Mouse (Mus musculus) mesoderm, embryonic 11.5 days (tissue): Measurements from ENCODE around the gene Fam84b.
"Not testable (repeated sequence)": the region's sequence is repeated elsewhere in the genome, so short reads cannot be mapped to it uniquely, and the experiment has no call there.

Experiments
- DNase-seq: peaks from one replicate; pipeline ENCODE4 v3.0.0-alpha.2; 2012; ENCODE audit warnings: low read depth, low spot score

Gene Fam84b

GRCm38 (mm10) chr15:60853231-60853999, at the start of gene Fam84b:
TSS of gene Fam84b (minus strand) at chr15:60853778.
- peak; percentile 53 for DNase-seq

DNA sequence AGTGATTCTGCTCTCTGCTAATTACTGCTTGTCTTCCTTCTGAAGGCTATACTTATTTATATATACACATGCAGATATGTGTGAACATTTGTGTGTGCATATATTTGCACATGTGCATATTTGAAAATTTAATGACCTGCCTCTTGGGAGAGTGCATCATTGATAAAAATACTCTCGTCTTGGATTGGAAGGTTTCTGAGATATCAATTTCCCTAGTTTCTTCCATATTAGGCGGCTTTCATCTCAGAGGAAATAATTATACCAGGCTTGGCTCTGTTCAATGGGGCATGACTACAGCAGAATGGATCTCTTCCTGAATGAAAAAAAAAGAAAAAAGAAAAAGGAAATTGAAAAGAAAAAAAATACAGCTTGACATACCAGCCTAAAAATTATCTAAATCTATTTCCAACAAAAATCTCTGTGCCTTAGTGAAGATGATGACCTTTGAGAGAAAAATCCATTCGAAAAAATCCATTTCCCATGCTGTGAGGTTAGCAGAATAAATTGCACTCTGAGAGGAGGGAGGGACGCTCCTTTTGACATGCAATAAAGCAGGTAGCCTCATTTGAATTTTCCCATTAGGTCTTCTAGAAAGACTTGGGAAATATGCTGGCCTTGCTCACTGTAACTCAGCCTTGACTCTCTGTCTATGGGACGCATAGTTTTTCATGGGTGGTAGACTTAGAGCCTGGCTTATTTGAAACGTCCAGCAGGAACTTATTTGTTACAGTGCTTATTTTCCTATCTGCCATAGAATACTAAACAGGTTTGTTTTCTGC, 44.8 kb upstream of the Fam84b start:
- DNase-seq, result no peak

- DNase-seq, result no peak
Measured at GRCm38 (mm10) chr15:60896040-60896439, 42.5 kb upstream of the Fam84b start.

GRCm38 (mm10) chr15:60892976-60893463, 39.4 kb upstream of the Fam84b start:
- DNase-seq, result no peak

- no peak for DNase-seq
Measured at GRCm38 (mm10) chr15:60888724-60889123, 35.1 kb upstream of the Fam84b start.

DNA sequence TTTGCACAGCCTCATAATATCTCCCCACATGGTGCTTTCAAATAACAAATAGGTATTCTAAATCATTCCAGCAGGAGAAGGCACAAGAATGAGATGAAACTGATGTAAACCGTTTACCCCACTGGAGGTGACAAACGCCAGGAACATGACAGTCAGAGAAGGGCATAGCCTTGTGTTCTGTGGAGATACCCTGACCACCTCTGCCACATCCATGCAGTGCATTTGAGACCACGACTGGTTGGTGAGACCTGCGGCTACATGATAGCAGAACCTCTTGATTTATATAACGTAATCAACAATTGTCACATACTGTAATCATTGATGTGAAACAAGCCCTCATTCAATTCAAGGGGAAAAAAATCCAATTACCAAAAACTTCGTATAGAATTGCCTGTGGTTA, 22.1 kb upstream of the Fam84b start:
- no peak for DNase-seq

- DNase-seq, result no peak
Measured at GRCm38 (mm10) chr15:60862417-60862816, 8.8 kb upstream of the Fam84b start.

- no peak for DNase-seq
Measured at GRCm38 (mm10) chr15:60855112-60855511, 1.5 kb upstream of the Fam84b start.

DNA sequence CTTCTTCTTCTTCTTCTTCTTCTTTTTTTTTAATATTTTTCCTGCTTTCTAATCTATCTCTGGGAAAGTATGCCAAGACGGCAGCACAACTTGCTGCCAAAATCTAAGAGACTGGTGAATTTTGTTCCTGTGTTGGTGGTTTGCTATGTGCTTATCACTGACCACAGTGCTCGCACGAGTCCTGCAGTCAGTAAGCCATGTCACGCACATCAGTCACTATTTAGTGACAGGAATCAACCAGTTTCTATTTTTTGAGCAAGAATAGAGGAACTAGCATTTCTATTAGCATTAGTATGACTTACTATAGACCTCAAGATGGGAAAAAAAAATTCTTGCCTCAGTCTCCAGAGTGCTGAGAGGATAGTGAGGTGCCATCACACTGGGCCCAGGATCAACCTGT, 573 bp upstream of the Fam84b start:
- DNase-seq, result no peak

DNA sequence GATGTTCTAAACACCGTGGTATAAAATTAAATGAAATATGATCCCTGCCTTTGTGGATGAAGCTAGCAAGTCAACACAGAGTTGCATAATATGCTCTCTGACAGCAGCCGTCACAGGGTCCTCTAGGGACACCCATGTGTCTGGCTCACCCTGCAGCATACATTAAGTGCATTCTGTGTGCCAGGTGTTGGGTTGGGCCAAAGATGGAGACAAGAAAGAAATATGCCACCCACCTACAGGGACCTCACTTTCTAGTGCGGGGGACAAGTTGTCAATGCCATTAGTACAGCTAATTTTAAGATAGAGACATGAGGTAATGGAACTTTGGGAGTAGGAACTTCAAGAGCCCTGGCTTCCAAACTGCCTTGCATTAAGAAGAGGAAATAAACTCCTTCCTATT, 4.9 kb downstream of the Fam84b start:
- no peak for DNase-seq

- DNase-seq, result no peak
Measured at GRCm38 (mm10) chr15:60846291-60846690, 7.3 kb downstream of the Fam84b start.

- no peak for DNase-seq
Measured at GRCm38 (mm10) chr15:60845886-60846285, 7.7 kb downstream of the Fam84b start.

- DNase-seq, result peak; percentile 71
Measured at GRCm38 (mm10) chr15:60841785-60842184, 11.8 kb downstream of the Fam84b start.

DNA sequence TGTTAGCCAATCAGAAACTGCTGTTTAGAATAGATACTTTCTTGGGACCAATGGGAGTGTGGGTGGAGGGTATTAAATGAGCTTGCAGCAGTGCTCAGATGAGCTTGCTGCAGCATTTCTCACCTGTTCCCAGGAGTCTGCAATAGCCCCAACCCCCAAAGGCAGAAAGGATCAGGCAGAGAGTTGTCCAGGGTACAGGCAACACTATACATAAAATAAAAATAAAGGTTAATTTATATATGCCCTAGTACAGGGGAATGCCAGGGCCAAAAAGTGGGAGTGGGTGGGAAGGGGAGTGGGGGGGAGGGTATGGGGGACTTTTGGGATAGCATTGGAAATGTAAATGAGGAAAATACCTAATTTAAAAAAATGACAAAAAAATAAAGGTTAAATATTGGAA, 12.3 kb downstream of the Fam84b start:
- DNase-seq, result not testable (repeated sequence)

- DNase-seq, result no peak
Measured at GRCm38 (mm10) chr15:60840296-60840670, 13.3 kb downstream of the Fam84b start.

DNA sequence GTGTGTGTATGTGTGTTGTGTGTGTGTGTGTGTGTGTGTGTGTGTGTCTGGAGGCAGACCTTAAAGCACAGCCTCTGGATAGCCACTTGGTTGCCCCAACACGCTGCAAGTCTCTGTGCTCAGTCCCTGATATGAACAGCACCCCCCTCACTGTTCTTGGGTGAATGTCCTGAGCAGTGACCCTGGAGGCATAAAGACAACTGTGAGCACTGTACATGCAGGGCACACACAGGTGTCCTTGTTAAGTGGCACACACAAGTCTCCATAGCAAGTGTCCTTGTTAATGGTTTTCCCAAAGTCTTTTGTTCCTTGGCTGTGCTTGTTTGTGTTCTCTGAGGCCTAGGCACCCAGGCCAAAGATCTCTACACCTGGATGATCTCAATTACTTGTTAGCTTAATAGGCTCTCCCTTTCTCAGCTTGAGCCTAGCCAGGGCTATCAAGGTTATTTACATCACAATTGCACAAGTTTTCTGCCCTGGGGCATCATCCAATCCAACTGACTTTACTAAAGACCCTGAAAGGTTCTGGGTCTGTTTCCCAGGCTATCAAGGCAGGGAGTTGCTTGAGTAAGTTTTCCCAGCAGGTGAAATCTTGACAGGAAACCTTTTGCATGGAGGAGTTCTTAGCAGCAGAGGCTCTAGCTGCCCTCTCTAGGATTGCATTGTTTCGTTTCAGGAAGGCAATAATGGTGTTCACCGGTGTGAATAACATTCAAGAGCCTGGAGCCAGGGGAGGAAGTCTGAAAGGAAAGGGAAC, 13.9 kb downstream of the Fam84b start:
- no peak for DNase-seq

GRCm38 (mm10) chr15:60838135-60838534, 15.4 kb downstream of the Fam84b start:
- DNase-seq, result no peak

DNA sequence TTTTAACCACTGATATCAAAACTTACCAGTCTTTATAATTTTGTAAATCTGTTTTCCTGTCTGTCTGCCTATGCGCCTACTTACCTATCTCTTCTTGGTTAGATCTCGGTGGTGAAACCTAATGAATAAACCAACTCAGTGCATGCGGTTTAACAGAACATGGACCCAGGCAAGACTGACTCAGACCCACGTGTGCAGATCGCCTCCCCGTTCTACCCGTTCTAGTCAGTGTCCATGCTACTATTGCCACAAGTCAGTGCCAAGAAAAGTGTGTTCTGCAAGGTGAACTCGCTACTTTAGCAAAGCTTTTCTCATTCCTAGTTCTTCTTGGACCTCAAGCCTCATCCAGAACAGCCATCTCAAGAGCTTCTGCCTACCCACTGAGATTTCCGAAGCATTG, 15.9 kb downstream of the Fam84b start:
- DNase-seq, result no peak

- no peak for DNase-seq
Measured at GRCm38 (mm10) chr15:60836321-60836720, 17.3 kb downstream of the Fam84b start.

DNA sequence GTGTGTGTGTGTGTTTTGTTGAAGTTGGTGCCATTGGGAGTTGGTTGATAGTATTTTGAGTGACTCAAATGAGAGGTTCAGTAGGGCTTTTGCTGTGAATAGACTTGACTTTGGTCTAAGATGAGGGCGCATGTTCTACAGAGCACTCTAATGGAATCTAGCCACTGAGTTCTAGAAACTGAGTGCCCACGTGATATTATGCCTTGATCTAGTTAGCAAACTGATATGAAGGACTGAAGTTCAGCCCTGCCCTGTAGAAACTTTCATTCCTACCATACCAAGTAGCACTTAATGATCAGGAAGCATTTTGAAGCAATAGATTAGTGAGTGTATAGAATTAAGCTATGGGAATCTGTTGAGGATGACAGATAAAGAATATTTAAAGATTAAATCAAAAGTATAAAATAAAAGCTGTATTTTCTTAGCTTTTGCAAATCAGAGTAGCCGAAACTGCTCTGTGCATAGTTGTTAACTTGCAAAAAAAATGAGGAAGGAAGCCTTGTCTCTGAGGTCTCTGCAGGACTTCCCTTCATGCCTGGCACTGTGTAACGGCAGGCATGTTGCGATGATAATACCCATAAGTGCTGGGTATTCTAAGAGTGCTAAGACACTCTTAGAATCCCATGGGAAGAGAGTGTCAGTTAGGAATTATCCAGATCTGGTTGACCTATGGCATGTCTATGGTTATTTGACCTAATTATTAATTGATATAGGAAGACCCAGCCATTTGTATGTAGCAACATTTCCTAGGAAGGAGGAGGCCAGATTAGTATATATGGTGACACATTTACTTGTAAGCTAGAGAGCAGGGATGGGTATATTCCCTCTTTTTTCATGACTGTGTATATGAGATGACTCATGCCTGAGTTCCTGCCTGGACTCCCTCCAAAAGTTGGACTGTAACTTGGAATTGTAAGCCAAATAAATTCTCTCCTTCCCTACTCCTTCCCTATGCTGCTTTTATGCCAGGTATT, 18.7 kb downstream of the Fam84b start:
- DNase-seq, result no peak
